ENCODE assay signal across 8 mouse cellular contexts in genomic region chr7:66689620-66690360, GRCm38 (mm10). TPM values are rescaled to one million over a fixed set of nuclear protein-coding genes. Genes with fewer than 3 reads are reported as not detected.
DNase-seq lines count a peak whose midpoint lies in the region; ATAC-seq lines count a peak whose summit lies in the region.

TSS of gene Lins1 (plus strand) at chr7:66689889.

- DNase-seq in NIH3T3 (ENCODE audit: low read depth), result peak; percentile 99
- peak; percentile 98 to 99 for DNase-seq in cerebellum, postnatal 10 days
- peak; percentile 100 for DNase-seq in frontal cortex, postnatal 10 days (ENCODE audit: low spot score in 2 of 2)
- peak; percentile 97 to 99 for DNase-seq in layer of hippocampus, postnatal 14 days (ENCODE audit: low spot score in 2 of 2)
- peak; percentile 96 for DNase-seq in lung, postnatal 14 days
- DNase-seq in retina, adult 2 months (ENCODE audit: low read depth, low spot score), result peak; percentile 98
- DNase-seq in thymus, postnatal 36 days, result peak; percentile 97 to 99

- H3K36me3 ChIP-seq in hindbrain, embryonic 12.5 days, result no peaks in the 10 kb centered on the region

- ATAC-seq in hindbrain, embryonic 12.5 days (ENCODE audit: low FRiP score), result peak; percentile 100

- H3K4me1 ChIP-seq in hindbrain, embryonic 12.5 days, result peaks cover 15% of the 10 kb centered on the region

- peak within 1 kb of the TSS; percentile 82 for H3K9ac ChIP-seq in hindbrain, embryonic 12.5 days

- H3K9me3 ChIP-seq in hindbrain, embryonic 12.5 days (replicated peaks), result no peaks in the 10 kb centered on the region

- WGBS in hindbrain, embryonic 12.5 days, result under 1% methylated on average over 51 of the region's 52 CpGs

- H3K4me2 ChIP-seq in hindbrain, embryonic 12.5 days (replicated peaks), result peak within 1 kb of the TSS; percentile 96

- no peaks in the 10 kb centered on the region for H3K27me3 ChIP-seq in hindbrain, embryonic 12.5 days

- peak within 1 kb of the TSS; percentile 95 for H3K27ac ChIP-seq in hindbrain, embryonic 12.5 days

- H3K4me3 ChIP-seq in hindbrain, embryonic 12.5 days, result peak within 1 kb of the TSS; percentile 69

RNA-seq across cellular contexts. Expression of gene Lins1, which starts in this region (rescaled TPM):
- polyA plus RNA-seq in hindbrain, embryonic 12.5 days (2016; fragmentation: Nextera tagmentation; extraction: Ambion mirVana), result 22.5 and 25.3 TPM in 2 replicates
- 1 to 10 TPM; 9.4 to 9.9 TPM for total RNA-seq in layer of hippocampus, postnatal 14 days (2021)

Comparison
In these comparisons a context has a peak if more than half of its experiments do, and no peak if none do; other contexts are left out.
1. Peak in every context shown above with its lines: DNase-seq, ATAC-seq, H3K4me3 ChIP-seq and H3K27ac ChIP-seq.